Mouse (Mus musculus): ENCODE data around the gene Mettl15.

DNA sequence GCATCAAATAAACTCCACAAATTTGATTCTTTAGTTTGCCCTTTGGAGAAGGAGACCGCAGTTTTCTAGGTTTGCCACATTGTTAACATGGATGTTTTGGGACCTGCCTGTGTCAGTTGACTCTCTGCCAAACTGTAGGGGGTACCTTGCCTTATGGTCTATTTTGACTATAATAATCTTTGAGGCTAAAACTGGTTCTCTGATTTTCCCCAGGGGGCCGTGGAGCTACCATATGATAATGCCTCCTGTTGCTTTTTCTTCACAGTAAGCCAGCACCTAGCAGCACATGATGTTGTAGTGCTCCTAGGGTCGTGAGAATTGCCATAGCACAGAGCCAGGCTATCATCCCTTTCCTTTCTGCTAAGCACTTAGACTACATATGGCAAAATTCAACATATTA lies 21.7 kb upstream of the Mettl15 start:
- TF ChIP-seq CTCF (IDR thresholded peaks at IDR 0.05; ENCODE audit: borderline replicate concordance, insufficient read depth, low read length) (no peak), POLR2A (IDR thresholded peaks at IDR 0.05; ENCODE audit: low read depth, low read length) (no peak)

Measured in embryonic fibroblast, embryonic 13.5 days (primary cell).